Mouse (Mus musculus) liver, embryonic 11.5 days (tissue): ENCODE results near the gene Dus3l. TPM values are rescaled to one million over a fixed set of nuclear protein-coding genes. Genes with fewer than 3 reads are reported as not detected.

ENCODE experiments used
- ATAC-seq: fragments of 200-750 bp; cut with Nextera tagmentation; replicated peaks from 2 replicates; pipeline ENCODE4 v1.8.0; 2017; ENCODE audit warnings: moderate number of reproducible peaks, mild to moderate bottlenecking, moderate TSS enrichment, moderate library complexity; ENCODE audit not compliant: low FRiP score
- DNase-seq: peaks from one replicate; pipeline ENCODE4 v3.0.0-alpha.2; 2017; ENCODE audit warnings: low spot score
- H3K27ac ChIP-seq: fragments of 300-500 bp; sonication (generic); 2 replicates; pipeline ENCODE4 v1.5.1; 2014; ENCODE audit warnings: mild to moderate bottlenecking, low read depth, low read length, control low read depth
- H3K27me3 ChIP-seq: fragments of 300-500 bp; sonication (generic); replicated peaks from 2 replicates; pipeline ENCODE4 v1.6.1; 2014; ENCODE audit warnings: low read length, mixed read lengths; ENCODE audit not compliant: control insufficient read depth, insufficient read depth
- H3K36me3 ChIP-seq: fragments of 300-500 bp; sonication (generic); 2 replicates; pipeline ENCODE4 v1.6.1; 2014; ENCODE audit warnings: mild to moderate bottlenecking, low read length, moderate library complexity, mixed read lengths; ENCODE audit not compliant: control insufficient read depth, insufficient read depth
- H3K4me1 ChIP-seq: fragments of 300-500 bp; sonication (generic); replicated peaks from 2 replicates; pipeline ENCODE4 v1.6.1; 2014; ENCODE audit warnings: low read length, mixed read lengths; ENCODE audit not compliant: control insufficient read depth, insufficient read depth
- H3K4me2 ChIP-seq: fragments of 300-500 bp; sonication (generic); 2 replicates; pipeline ENCODE4 v1.6.1; 2014; ENCODE audit warnings: mild to moderate bottlenecking, control low read depth, moderate library complexity
- H3K4me3 ChIP-seq: fragments of 300-500 bp; sonication (generic); 2 replicates; pipeline ENCODE4 v1.5.1; 2014; ENCODE audit warnings: low read depth, low read length, control low read depth
- H3K9ac ChIP-seq: fragments of 300-500 bp; sonication (generic); 2 replicates; pipeline ENCODE4 v1.6.1; 2014; ENCODE audit warnings: low read depth, low read length, control low read depth
- H3K9me3 ChIP-seq: fragments of 300-500 bp; sonication (generic); 2 replicates; pipeline ENCODE4 v1.6.1; 2016; ENCODE audit warnings: low read length, inconsistent platforms, mixed read lengths; ENCODE audit not compliant: control insufficient read depth
- WGBS: fragments of 180-500 bp; shearing (Covaris S2); extraction: QIAGEN DNeasy Blood & Tissue Kit; methylation state at CpG from one replicate; pipeline ENCODE4 v1.1.7; 2014; 5-methylcytosine and 5-hydroxymethylcytosine counted together
- polyA plus RNA-seq: library from polyadenylated mRNA; unstranded; fragments of >200 nt; fragmentation: Nextera tagmentation; extraction: Ambion mirVana; gene quantifications from 2 replicates; pipeline ENCODE4 v1.2.1, GENCODE M21; 2014

Gene Dus3l
- polyA plus RNA-seq, 1 experiment from 2014 or later = 34.5 TPM

GRCm38 (mm10) chr17:56793614-56794319 is 29.2 kb downstream of the Dus3l start:
- Histone ChIP-seq H3K4me3 (no peak overlapping the region), H3K9ac (peak overlapping the region; percentile 37; the same call in 1 of the 2 replicates)
- ATAC-seq = peak; percentile 94

DNA sequence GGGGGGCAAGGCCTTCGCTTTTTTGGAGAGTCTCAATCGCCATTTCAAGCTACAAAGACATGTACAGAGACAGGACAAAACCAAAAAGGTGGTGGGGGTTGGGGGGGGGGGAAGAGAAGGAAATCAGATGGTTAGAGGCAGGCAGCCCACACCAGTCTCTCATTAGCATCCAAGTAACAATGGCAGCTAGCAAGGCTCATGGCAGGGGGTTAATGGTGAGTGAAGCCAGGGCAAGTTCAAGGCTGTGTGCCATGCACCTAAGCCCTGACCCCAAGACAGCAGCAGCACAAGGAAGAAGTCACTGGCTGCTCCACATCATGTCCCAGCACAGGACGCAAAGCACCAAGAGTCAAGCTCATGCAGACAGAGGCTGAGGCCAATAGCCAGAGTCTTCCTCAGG is 34.7 kb downstream of the Dus3l start:
- no peak overlapping the region for H3K9ac ChIP-seq
- ATAC-seq (no peak), DNase-seq (no peak)
- H3K4me3 ChIP-seq = no peak overlapping the region
- no peak overlapping the region for H3K4me2 ChIP-seq
- peaks cover under 1% of the 10 kb centered on the region; the same call in 1 of the 2 replicates for H3K4me1 ChIP-seq
- 73% methylated on average over 3 of the region's 3 CpGs for WGBS
- no peaks in the 10 kb centered on the region for H3K9me3 ChIP-seq
- H3K27me3 ChIP-seq = no peaks in the 10 kb centered on the region
- no peak overlapping the region for H3K27ac ChIP-seq
- H3K36me3 ChIP-seq = no peaks in the 10 kb centered on the region

More at GRCm38 (mm10) chr17:56793614-56794319, 29.2 kb downstream of the Dus3l start:
- no peaks in the 10 kb centered on the region for H3K27me3 ChIP-seq
- H3K4me1 ChIP-seq = peaks cover 14% of the 10 kb centered on the region; the same call in 1 of the 2 replicates
- no peaks in the 10 kb centered on the region for H3K9me3 ChIP-seq
- no peaks in the 10 kb centered on the region for H3K36me3 ChIP-seq
- WGBS = 47% methylated on average over 6 of the region's 6 CpGs
- DNase-seq = no peak
- peak overlapping the region; percentile 58 for H3K27ac ChIP-seq
- peak overlapping the region; percentile 51 for H3K4me2 ChIP-seq

DNA sequence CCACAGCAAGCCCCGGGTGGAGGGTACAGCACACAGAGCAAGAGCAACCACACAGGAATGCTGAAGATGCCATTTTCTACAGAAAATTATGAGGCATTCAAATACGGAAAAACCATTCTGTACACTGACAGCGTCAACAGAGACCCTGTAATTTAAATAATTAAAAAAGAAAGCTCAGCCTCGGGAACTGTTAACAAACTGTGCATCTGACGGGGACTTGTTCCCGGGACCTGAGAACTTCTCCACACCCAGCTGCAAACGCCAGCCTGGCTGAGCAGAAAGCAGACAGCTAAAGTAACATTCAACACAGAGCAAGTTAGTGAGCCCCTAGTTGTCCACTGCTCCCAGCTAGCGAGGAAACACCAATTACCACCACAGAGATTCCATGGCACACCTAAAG is 37.5 kb downstream of the Dus3l start:
- Histone ChIP-seq H3K4me1 (no peaks in the 10 kb centered on the region), H3K9ac (no peak overlapping the region), H3K36me3 (no peaks in the 10 kb centered on the region), H3K4me2 (no peak overlapping the region), H3K9me3 (no peaks in the 10 kb centered on the region), H3K27me3 (no peaks in the 10 kb centered on the region), H3K27ac (no peak overlapping the region), H3K4me3 (no peak overlapping the region)
- WGBS = 80% methylated on average over 8 of the region's 8 CpGs
- ATAC-seq = no peak
- no peak for DNase-seq

DNA sequence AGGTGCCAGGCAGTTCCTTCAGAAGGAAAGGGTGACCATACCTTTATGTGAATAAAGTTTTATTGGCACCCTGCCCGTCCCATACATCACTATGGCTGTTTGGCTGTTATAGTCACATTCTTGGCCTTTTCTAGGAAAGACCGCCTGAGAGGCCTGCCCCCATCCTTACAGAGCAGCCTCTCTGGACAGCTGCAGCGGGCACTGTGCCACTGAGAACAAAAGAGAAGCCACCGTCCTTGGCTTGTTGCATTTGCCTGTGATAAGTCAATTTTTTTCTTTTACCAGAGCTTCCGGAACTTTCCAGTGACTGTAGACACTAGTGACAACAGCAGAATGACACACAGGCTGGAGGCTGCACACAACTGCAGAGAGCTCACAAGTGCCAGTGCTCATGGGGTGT is 40.4 kb downstream of the Dus3l start:
- Histone ChIP-seq H3K9me3 (no peaks in the 10 kb centered on the region), H3K4me3 (no peak overlapping the region), H3K4me1 (no peaks in the 10 kb centered on the region), H3K4me2 (no peak overlapping the region), H3K27me3 (no peaks in the 10 kb centered on the region), H3K27ac (no peak overlapping the region), H3K36me3 (no peaks in the 10 kb centered on the region), H3K9ac (no peak overlapping the region)
- ATAC-seq = no peak
- DNase-seq = no peak
- 82% methylated on average over 5 of the region's 5 CpGs for WGBS

DNA sequence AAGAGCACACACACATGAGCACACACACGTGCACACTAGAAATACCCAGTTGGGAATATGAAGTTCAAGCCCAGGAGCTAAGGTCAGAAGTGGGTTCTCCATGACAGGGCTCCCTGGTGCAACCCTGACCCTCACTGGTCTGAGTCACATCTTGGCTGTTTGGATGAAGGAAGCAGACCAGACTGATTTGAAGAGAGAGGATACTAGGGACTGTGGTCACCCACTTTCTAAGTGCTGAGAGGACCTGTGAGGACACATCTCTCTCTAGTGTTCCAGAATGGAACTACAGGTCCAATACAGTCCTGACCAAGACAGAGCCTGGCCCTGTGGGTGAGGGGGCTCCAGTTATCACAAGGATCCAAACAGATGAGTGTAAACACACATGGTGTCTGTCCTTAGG is 41.2 kb downstream of the Dus3l start:
- 0 out of 2 replicates have a peak, but pooled peaks cover 4% of the 10 kb centered on the region for H3K4me1 ChIP-seq
- H3K4me3 ChIP-seq = no peak overlapping the region
- ATAC-seq (no peak), DNase-seq (no peak)
- no peak overlapping the region for H3K4me2 ChIP-seq
- WGBS = 79% methylated on average over 1 of the region's 1 CpGs
- no peaks in the 10 kb centered on the region for H3K9me3 ChIP-seq
- H3K27me3 ChIP-seq = no peaks in the 10 kb centered on the region
- H3K9ac ChIP-seq = no peak overlapping the region
- no peaks in the 10 kb centered on the region for H3K36me3 ChIP-seq
- no peak overlapping the region for H3K27ac ChIP-seq

DNA sequence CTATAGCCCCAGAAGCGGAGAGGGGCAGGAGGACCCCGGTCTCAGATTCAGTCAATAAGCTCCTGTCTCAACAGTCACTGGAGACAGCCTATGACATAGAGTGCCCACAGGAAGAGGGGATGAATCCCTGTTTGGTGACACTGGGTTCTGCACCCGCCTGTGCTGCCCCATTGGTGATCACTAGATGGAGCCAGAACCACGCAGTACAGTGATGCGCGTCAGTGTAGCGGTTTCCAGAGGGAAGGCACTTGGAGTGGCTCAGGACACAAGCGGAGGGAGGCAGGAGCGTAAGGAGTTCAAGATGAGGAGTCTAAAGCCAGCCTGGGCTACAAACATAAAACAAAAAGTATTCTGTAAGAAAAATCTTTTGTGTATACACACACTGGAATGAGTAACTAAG is 44.0 kb downstream of the Dus3l start:
- ATAC-seq (peak; percentile 62), DNase-seq (peak; percentile 61)
- Histone ChIP-seq H3K27me3 (no peaks in the 10 kb centered on the region; the same call in 1 of the 2 replicates), H3K4me1 (0 out of 2 replicates have a peak, but pooled peaks cover 7% of the 10 kb centered on the region), H3K9ac (no peak overlapping the region), H3K36me3 (no peaks in the 10 kb centered on the region), H3K4me3 (no peak overlapping the region), H3K9me3 (no peaks in the 10 kb centered on the region), H3K27ac (no peak overlapping the region), H3K4me2 (no peak overlapping the region)
- WGBS = 13% methylated on average over 9 of the region's 9 CpGs

DNA sequence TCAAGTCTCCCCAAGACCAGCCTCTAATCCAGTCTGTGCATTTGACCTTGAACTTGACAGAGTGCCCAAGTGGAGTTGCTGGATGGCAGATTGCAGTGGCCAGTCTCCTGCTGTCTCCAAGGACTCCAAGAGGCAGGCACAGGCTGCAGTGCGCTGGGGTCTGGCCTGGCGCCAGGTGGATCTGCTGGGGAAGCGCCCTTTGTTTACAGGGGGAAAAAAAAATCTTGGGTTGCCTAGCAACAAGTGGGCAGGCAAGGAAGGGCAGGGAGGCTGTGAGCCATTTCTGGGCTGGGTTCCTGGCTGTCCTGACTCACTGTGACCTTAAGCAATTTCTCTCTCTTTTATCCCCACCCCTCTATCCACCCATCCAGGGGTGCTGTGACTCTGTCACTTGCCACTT is 45.7 kb downstream of the Dus3l start:
- Histone ChIP-seq H3K4me2 (no peak overlapping the region), H3K4me3 (no peak overlapping the region), H3K36me3 (no peaks in the 10 kb centered on the region), H3K9me3 (no peaks in the 10 kb centered on the region), H3K27ac (no peak overlapping the region), H3K9ac (no peak overlapping the region), H3K27me3 (no peaks in the 10 kb centered on the region; the same call in 1 of the 2 replicates), H3K4me1 (0 out of 2 replicates have a peak, but pooled peaks cover 7% of the 10 kb centered on the region)
- 25% methylated on average over 3 of the region's 3 CpGs for WGBS
- peak; percentile 57 for DNase-seq
- no peak; the same call in 1 of the 2 replicates for ATAC-seq

DNA sequence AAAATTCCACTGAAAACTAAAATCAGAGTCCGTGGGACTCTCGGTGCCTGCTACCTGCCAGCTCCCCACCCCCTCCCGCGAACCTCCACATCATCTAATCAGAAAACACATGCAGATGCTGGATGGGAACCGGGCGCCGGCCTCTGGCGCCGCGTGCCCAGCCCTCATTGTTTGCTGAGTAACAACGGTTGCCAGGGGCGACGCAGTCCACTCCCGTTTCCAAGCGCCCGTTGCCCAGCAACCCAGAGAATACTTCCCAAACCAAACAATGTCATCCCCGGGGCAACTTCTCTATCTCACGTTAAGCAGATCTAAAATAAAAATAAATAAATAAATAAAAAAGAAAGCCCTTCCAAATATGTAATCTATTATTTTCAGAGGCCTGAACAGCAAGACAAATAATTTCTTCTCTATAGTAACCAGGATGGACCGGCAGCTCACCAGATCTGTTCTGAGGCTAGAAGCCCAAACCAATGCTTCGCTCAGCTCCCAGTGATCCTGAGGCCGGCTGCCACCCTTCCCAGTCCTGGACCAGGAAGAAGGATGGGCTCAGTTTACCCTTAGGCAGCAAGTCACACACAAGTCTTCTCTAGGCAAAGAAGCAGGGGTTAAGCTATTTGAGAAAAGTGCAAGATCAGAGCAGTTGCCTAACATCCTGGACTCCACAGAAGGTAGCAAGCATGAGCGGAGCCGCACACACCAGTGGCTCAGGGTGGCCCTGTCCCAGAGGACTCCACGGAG is 49.9 kb downstream of the Dus3l start:
- no peaks in the 10 kb centered on the region for H3K9me3 ChIP-seq
- no peaks in the 10 kb centered on the region; the same call in 1 of the 2 replicates for H3K27me3 ChIP-seq
- no peak overlapping the region for H3K27ac ChIP-seq
- H3K36me3 ChIP-seq = no peaks in the 10 kb centered on the region
- 0 out of 2 replicates have a peak, but pooled peaks cover 10% of the 10 kb centered on the region for H3K4me1 ChIP-seq
- H3K4me3 ChIP-seq = no peak overlapping the region
- 23% methylated on average over 24 of the region's 24 CpGs for WGBS
- H3K4me2 ChIP-seq = no peak overlapping the region
- no peak overlapping the region for H3K9ac ChIP-seq
- ATAC-seq (0 out of 2 replicates have a peak, but pooled peaks have one; percentile 25), DNase-seq (peak; percentile 68)
